Mouse (Mus musculus): ENCODE results near the gene Ttll1.

DNA sequence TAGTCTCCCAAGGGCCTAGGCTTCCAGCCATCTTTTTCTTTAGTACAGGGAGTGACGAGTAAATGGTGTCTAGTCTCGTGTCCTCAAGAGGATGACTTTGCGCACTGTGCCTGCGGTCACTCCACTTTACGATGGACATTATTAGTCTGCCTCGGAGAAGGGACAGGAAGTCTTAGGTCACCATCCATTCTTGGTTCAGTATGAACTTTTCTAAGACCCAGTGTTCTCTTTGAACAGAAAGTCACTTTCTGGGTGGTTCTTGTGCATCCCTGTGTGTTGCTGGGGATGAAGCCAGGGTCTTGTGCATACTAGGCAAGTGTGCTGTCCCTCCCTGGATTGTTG lies 25.2 kb upstream of the Ttll1 start:
- TF ChIP-seq CTCF (conservative IDR thresholded peaks at IDR 0.05 in 1 of 2, IDR thresholded peaks at IDR 0.05 in 1 of 2; ENCODE audit: low read depth in 2 of 2, low read length in 2 of 2) (no peak), ETS1 (conservative IDR thresholded peaks at IDR 0.05; ENCODE audit: low read depth, low read length) (no peak), POLR2AphosphoS2 (IDR thresholded peaks at IDR 0.05; ENCODE audit: low read depth, low read length) (no peak), JUND (conservative IDR thresholded peaks at IDR 0.05; ENCODE audit: low read depth, low read length) (no peak), MAFK (IDR thresholded peaks at IDR 0.05; ENCODE audit: insufficient replicate concordance, low read length) (no peak), SIN3A (IDR thresholded peaks at IDR 0.05; ENCODE audit: low read length) (no peak), IRF4 (IDR thresholded peaks at IDR 0.05; ENCODE audit: low read depth, low read length) (no peak)
